Mouse (Mus musculus): Measurements from ENCODE around the gene Rhof. TPM values are rescaled to one million over a fixed set of nuclear protein-coding genes. Genes with fewer than 3 reads are reported as not detected.

Gene Rhof
- polyA plus RNA-seq, 1 experiment from 2014 or later, result 20.9 TPM

DNA sequence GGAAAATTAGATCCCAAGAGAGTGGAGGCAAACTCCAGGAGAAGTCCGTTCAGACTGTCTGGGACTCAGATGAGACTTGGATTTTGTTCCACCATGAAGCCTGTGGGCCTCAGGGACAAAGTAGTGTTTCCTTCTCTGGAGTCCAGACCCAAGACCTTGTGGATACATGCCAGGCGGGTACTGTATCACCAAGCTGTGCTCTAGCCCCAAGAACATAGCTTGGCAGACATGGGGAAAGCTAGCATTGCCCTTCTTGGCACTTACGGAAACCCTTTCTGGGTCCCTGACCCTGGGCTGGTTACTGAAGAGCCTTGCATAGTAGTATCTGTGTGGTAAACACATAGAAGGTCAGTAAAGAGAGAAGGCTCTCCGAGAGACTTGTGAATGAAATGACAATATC lies 27.0 kb upstream of the Rhof start:
- Histone ChIP-seq H3K4me3 (replicated peaks) (no peak overlapping the region), H3K4me1 (no peaks in the 10 kb centered on the region), H3K36me3 (peaks cover 86% of the 10 kb centered on the region), H3K4me2 (no peak overlapping the region), H3K9me3 (replicated peaks) (no peaks in the 10 kb centered on the region), H3K27ac (replicated peaks) (no peak overlapping the region), H3K9ac (replicated peaks) (no peak overlapping the region), H3K27me3 (replicated peaks) (no peaks in the 10 kb centered on the region)
- 93% methylated on average over 4 of the region's 4 CpGs for WGBS
- no peak for ATAC-seq (ENCODE audit: low FRiP score)

DNA sequence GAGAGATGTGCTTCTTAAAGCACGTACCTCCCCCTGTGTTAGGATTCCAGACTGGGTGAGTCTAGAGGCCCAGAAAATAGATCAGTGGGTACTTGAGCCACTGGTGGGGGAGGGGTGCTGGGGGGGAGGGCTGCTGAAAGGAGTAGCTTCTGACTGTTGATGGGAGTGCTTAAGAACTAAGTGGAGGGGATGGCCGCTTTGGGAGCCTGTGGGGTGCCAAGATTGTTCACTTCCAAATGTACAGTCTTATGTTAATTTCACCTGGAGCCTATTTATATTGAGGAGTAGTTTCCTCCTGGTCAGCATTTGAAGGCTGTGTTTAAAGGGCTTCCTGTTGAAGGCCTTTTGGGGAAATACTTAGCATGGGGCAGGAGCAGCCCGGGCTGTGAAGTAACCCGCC lies 25.5 kb upstream of the Rhof start:
- 92% methylated on average over 4 of the region's 4 CpGs for WGBS
- Histone ChIP-seq H3K9me3 (replicated peaks) (no peaks in the 10 kb centered on the region), H3K9ac (replicated peaks) (no peak overlapping the region), H3K36me3 (peaks cover 84% of the 10 kb centered on the region), H3K27me3 (replicated peaks) (no peaks in the 10 kb centered on the region), H3K27ac (replicated peaks) (no peak overlapping the region), H3K4me1 (no peaks in the 10 kb centered on the region; the same call in 1 of the 2 replicates), H3K4me3 (replicated peaks) (no peak overlapping the region), H3K4me2 (no peak overlapping the region)
- ATAC-seq (ENCODE audit: low FRiP score), result no peak

DNA sequence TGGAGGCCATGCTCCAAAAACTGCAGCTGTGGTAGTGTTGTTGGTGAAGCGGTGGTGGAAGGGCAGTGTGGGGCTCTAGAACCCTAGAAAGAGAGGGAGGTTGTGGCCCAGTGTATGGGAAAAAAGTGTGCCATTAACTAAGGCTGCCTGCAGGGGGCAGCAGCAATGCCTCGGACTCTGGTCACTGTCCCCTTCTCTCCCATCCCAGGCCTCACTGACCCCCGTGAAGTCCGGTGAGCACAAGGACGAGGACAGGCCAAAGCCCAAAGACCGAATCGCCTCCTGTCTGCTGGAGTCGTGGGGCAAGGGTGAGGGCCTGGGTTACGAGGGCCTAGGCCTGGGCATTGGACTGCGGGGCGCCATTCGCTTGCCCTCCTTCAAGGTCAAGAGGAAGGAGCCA lies 24.3 kb upstream of the Rhof start:
- Histone ChIP-seq H3K4me3 (replicated peaks) (no peak overlapping the region), H3K36me3 (peaks cover 84% of the 10 kb centered on the region), H3K4me2 (no peak overlapping the region), H3K9ac (replicated peaks) (no peak overlapping the region), H3K4me1 (peaks cover 4% of the 10 kb centered on the region; the same call in 1 of the 2 replicates), H3K9me3 (replicated peaks) (no peaks in the 10 kb centered on the region), H3K27ac (replicated peaks) (no peak overlapping the region), H3K27me3 (replicated peaks) (no peaks in the 10 kb centered on the region)
- no peak for ATAC-seq (ENCODE audit: low FRiP score)
- WGBS, result 89% methylated on average over 12 of the region's 12 CpGs

DNA sequence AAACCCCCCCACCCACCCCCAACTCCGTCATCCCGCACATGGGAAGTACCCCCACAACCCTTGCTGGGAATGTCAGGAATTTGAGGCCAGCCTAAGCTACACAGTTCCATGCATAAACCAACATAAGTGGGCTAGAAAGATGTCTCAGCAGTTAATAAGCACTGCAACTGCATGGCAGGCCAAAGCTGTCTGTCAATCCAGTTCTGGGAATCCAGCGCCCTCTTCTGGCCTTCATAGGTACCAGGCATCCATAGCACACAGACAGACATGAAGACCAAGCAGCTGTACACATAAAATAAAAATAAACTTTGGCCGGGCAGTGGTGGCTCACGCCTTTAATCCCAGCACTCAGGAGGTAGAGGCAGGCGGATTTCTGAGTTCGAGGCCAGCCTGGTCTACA lies 22.9 kb upstream of the Rhof start:
- no peak for ATAC-seq (ENCODE audit: low FRiP score)
- Histone ChIP-seq H3K9ac (replicated peaks) (no peak overlapping the region), H3K36me3 (peaks cover 73% of the 10 kb centered on the region), H3K4me2 (no peak overlapping the region), H3K4me1 (peaks cover 17% of the 10 kb centered on the region), H3K4me3 (replicated peaks) (no peak overlapping the region), H3K9me3 (replicated peaks) (no peaks in the 10 kb centered on the region), H3K27me3 (replicated peaks) (no peaks in the 10 kb centered on the region), H3K27ac (replicated peaks) (no peak overlapping the region)
- 69% methylated on average over 7 of the region's 7 CpGs for WGBS

DNA sequence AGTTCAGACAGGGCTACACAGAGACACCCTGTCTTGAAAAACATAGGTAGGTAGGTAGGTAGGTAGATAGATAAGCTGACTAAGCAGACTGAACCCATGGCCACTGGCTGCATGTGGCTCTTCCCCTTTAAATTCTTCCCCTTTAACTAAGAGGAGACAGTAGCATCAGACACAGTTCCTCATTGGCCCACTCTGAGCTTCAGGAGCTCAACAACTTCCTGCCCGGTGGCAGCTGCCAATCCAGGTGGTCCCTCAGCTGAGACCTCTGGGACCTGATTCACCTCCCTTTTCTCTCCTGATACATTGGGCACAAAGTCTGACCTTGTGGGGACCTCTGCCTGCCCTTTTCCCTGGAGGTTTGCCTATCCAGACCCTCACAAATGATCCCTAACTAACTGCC lies 20.4 kb upstream of the Rhof start:
- H3K27me3 ChIP-seq (replicated peaks), result no peaks in the 10 kb centered on the region
- H3K27ac ChIP-seq (replicated peaks), result no peak overlapping the region
- ATAC-seq (ENCODE audit: low FRiP score), result no peak
- H3K36me3 ChIP-seq, result peaks cover 61% of the 10 kb centered on the region
- no peak overlapping the region for H3K4me3 ChIP-seq (replicated peaks)
- H3K4me1 ChIP-seq, result peaks cover 42% of the 10 kb centered on the region
- H3K9me3 ChIP-seq (replicated peaks), result no peaks in the 10 kb centered on the region
- no peak overlapping the region for H3K9ac ChIP-seq (replicated peaks)
- 67% methylated on average over 1 of the region's 1 CpGs for WGBS
- no peak overlapping the region for H3K4me2 ChIP-seq

DNA sequence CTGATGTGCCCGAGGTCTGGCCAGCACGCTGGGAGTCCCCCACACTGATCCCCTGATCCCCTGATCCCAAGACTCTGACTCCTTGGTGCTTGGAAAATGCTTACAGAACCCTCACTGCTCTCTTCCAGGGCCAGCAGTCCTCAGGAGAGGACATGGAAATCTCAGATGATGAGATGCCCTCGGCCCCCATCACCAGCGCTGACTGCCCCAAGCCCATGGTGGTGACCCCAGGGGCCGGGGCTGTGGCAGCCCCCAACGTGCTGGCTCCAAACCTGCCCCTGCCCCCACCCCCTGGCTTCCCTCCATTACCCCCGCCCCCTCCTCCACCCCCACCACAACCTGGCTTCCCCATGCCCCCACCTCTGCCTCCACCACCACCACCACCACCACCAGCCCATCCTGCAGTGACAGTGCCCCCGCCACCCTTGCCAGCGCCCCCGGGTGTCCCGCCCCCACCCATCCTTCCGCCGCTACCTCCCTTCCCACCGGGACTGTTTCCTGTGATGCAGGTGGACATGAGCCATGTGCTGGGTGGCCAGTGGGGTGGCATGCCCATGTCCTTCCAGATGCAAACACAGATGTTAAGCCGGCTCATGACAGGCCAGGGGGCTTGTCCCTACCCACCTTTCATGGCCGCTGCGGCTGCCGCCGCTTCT lies 19.3 kb upstream of the Rhof start:
- Histone ChIP-seq H3K36me3 (peaks cover 61% of the 10 kb centered on the region), H3K27ac (replicated peaks) (no peak overlapping the region), H3K27me3 (replicated peaks) (no peaks in the 10 kb centered on the region), H3K9ac (replicated peaks) (no peak overlapping the region), H3K4me3 (replicated peaks) (no peak overlapping the region), H3K9me3 (replicated peaks) (no peaks in the 10 kb centered on the region), H3K4me2 (peak overlapping the region; percentile 73), H3K4me1 (peaks cover 52% of the 10 kb centered on the region)
- ATAC-seq (ENCODE audit: low FRiP score), result no peak
- 93% methylated on average over 18 of the region's 19 CpGs for WGBS

DNA sequence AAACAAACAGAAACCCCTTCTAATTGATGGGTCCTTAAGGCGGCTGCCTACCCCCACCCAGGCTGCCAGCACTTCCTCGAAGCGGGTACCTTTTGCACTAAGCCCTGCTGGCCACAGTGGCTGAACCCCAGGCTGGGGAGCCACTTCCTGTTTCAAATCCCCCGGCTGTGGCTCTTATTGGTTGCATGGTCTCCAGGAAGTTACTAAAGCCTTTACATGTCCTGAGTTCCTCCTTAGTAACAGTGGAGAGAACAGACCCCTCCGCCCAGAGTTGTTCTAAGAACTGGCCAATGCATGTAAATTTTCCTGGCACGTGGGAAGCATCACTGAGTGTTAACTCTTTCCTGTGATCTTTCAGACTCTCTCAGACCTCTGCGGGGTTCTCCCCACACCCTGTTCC lies 18.6 kb upstream of the Rhof start:
- Histone ChIP-seq H3K36me3 (peaks cover 64% of the 10 kb centered on the region), H3K9me3 (replicated peaks) (no peaks in the 10 kb centered on the region), H3K4me1 (peaks cover 59% of the 10 kb centered on the region), H3K27ac (replicated peaks) (no peak overlapping the region), H3K27me3 (replicated peaks) (no peaks in the 10 kb centered on the region), H3K4me3 (replicated peaks) (peak overlapping the region; percentile 43), H3K4me2 (peak overlapping the region; percentile 73), H3K9ac (replicated peaks) (no peak overlapping the region)
- 37% methylated on average over 7 of the region's 7 CpGs for WGBS
- ATAC-seq (ENCODE audit: low FRiP score), result 0 out of 2 replicates have a peak, but pooled peaks have one; percentile 6

DNA sequence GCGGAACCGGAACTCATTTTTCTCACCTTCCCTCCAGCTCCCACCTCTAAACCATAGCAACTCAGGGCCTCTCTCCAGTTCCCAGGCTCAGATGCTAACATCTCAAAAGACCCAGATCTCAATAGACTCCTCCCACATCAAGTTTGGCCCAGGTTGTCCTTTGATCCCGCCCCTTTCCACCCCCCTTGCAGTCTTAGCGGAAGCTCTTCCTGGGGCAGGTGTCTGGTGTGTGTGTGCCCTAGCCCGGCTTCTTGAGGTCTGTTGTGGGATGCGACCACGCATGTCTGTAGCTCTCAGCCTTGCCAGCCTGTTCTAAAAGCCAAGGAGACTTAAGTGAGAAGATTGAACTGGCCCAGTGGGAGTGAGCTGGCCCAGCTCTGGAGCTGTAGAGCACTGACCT lies 18.1 kb upstream of the Rhof start:
- Histone ChIP-seq H3K4me3 (replicated peaks) (peak overlapping the region; percentile 43), H3K9me3 (replicated peaks) (no peaks in the 10 kb centered on the region), H3K27me3 (replicated peaks) (no peaks in the 10 kb centered on the region), H3K9ac (replicated peaks) (peak overlapping the region; percentile 37), H3K4me1 (peaks cover 64% of the 10 kb centered on the region), H3K4me2 (peak overlapping the region; percentile 73), H3K36me3 (peaks cover 62% of the 10 kb centered on the region), H3K27ac (replicated peaks) (no peak overlapping the region)
- 36% methylated on average over 7 of the region's 7 CpGs for WGBS
- ATAC-seq (ENCODE audit: low FRiP score), result peak; percentile 11; the same call in 1 of the 2 replicates

DNA sequence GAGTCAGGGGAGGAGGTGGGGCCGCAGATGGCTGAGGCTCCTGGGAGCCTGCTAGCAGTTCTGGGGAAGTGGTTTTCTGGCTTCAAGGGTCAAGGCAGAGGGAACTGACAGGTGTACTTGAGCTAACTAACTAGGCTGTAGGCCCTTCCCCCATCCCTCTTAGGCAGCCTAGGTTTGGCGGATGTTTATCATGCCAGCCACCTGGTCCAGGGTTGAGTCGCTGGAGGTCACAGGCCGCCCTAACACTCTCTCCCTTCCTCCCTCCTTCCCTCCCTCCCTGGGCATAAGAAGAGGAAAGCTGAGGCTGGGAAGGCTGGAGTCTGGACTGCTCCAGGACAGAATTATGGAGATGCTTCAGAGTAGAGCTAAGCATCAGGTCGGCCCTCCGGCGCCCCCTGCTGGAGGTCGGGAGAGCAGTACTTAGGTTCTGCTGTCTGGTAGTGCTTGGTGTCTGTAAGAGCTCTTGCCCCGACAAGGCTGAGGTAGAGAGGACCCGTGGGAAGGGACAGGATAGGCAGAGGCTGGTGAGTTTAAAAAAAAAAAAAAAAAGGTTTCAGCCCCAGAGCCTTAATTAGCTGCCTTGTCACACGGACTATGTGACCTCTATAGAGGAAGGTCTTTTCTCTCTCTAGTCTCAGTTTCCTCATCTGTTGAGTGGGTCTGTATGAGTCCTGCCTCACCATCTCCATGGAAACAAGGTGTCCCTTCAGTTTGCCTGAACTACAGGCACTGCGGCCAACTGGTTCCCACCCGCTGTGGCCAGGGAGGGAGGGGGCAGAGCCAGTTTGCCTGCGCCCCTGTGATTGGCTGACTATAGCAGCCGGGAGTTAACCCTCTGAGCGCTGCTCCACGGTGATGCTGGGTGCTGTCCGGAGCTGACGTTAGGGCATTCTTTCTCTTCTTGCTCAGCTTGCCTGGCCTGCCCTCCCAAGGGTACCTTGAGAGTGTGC lies 17.2 kb upstream of the Rhof start:
- ATAC-seq (ENCODE audit: low FRiP score), result peak; percentile 79
- H3K27ac ChIP-seq (replicated peaks), result no peak overlapping the region
- peaks cover 58% of the 10 kb centered on the region for H3K36me3 ChIP-seq
- H3K4me2 ChIP-seq, result peak overlapping the region; percentile 73
- H3K9ac ChIP-seq (replicated peaks), result peak overlapping the region; percentile 37
- 8% methylated on average over 19 of the region's 19 CpGs for WGBS
- no peaks in the 10 kb centered on the region for H3K9me3 ChIP-seq (replicated peaks)
- H3K27me3 ChIP-seq (replicated peaks), result no peaks in the 10 kb centered on the region
- H3K4me1 ChIP-seq, result peaks cover 73% of the 10 kb centered on the region
- H3K4me3 ChIP-seq (replicated peaks), result peak overlapping the region; percentile 43

DNA sequence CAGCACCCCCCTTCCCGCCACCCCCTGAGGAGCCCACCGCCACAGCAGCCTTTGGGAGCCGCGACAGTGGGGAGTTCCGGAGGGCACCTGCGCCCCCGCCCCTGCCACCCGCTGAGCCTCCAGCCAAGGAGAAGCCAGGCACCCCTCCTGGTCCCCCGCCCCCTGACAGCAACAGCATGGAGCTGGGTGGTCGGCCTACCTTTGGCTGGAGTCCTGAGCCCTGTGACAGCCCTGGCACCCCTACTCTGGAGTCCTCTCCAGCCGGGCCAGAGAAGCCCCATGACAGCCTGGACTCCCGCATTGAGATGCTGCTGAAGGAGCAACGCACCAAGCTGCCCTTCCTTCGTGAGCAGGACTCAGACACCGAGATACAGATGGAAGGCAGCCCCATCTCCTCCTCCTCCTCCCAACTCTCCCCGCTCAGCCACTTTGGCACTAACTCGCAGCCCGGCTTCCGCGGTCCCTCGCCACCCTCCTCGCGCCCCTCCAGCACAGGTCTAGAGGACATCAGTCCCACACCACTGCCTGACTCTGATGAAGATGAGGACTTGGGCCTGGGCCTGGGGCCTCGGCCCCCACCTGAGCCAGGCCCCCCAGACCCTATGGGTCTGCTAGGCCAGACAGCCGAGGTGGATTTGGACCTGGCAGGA lies 15.7 kb upstream of the Rhof start:
- no peak overlapping the region for H3K9ac ChIP-seq (replicated peaks)
- H3K4me2 ChIP-seq, result peak overlapping the region; percentile 73
- 77% methylated on average over 25 of the region's 25 CpGs for WGBS
- H3K4me3 ChIP-seq (replicated peaks), result no peak overlapping the region
- no peaks in the 10 kb centered on the region for H3K27me3 ChIP-seq (replicated peaks)
- H3K27ac ChIP-seq (replicated peaks), result no peak overlapping the region
- no peaks in the 10 kb centered on the region for H3K9me3 ChIP-seq (replicated peaks)
- H3K36me3 ChIP-seq, result peaks cover 45% of the 10 kb centered on the region
- no peak for ATAC-seq (ENCODE audit: low FRiP score)
- peaks cover 85% of the 10 kb centered on the region for H3K4me1 ChIP-seq

DNA sequence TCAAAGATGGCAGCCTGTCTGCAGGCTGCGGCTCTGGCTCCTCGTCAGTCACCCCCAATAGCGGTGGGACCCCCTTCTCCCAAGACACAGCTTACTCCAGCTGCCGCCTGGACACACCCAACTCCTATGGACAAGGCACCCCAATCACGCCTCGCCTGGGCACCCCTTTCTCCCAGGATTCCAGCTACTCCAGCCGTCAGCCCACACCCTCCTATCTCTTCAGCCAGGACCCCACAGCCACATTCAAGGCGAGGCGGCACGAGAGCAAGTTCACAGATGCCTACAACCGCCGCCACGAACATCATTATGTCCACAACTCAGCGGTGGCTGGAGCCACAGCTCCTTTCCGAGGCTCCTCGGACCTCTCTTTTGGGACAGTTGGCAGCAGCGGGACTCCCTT lies 15.1 kb upstream of the Rhof start:
- Histone ChIP-seq H3K9ac (replicated peaks) (no peak overlapping the region), H3K27ac (replicated peaks) (no peak overlapping the region), H3K4me1 (peaks cover 85% of the 10 kb centered on the region), H3K27me3 (replicated peaks) (no peaks in the 10 kb centered on the region), H3K4me2 (no peak overlapping the region), H3K36me3 (peaks cover 39% of the 10 kb centered on the region), H3K4me3 (replicated peaks) (no peak overlapping the region), H3K9me3 (replicated peaks) (no peaks in the 10 kb centered on the region)
- ATAC-seq (ENCODE audit: low FRiP score), result no peak
- 86% methylated on average over 17 of the region's 17 CpGs for WGBS

Measured in neural tube, embryonic 15.5 days (tissue).